9 mouse cellular contexts compared by ENCODE assay signal in the genomic region with DNA sequence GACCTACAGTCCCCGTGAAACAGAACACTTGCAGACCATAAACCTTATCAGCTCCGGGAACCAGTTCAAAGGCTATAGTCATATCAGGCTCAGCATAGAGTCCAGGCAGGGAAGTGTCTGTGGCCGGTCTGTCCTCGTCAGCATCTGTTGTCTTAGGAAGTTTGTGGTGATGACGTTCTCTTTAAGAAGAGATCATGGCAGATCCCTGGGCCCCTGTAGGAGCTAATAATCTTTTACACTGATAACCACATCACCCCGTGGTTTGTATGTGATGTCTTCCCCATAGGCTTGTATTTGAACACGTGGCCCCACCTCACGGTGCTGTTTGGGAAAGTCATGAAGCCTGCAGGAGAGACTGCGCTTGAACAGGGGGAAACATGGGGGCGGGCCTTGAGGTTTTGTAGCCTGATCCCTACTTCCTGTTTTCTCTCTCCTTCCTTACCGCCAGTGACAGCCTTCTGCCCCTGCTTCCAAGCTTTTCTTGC. TPM values are rescaled to one million over a fixed set of nuclear protein-coding genes. Genes with fewer than 3 reads are reported as not detected.
DNase-seq lines count a peak whose midpoint lies in the region; ATAC-seq and TF ChIP-seq lines count a peak whose summit lies in the region.
"Had no signal": no experiment of that assay in that cellular context is flagged by ENCODE, and none has a peak within 500 bp of the region (broad histone marks: within the 10 kb centered on the region; RNA-seq: fewer than 3 reads in every experiment).

No protein-coding gene starts in this region.

- H3K9me3 ChIP-seq in heart, embryonic 15.5 days (replicated peaks), result no peaks in the 10 kb centered on the region
- no peaks in the 10 kb centered on the region for H3K9me3 ChIP-seq in midbrain, embryonic 16.5 days (replicated peaks; ENCODE audit: control insufficient read depth, low read length, poor library complexity, severe bottlenecking)

- DNase-seq in spleen, adult 2 months (ENCODE audit: low read depth in 1 of 2, low spot score in 2 of 2), result no peak
- DNase-seq in spleen, postnatal 4 days (ENCODE audit: low spot score in 2 of 2), result no peak
- DNase-seq in lung, postnatal 36 days, result peak; percentile 70
- peak; percentile 74 for DNase-seq in yolk sac, embryonic 10.5 days (ENCODE audit: low spot score)
- DNase-seq in adrenal gland, adult 8-10 months, result no peak
- DNase-seq in cerebellum, postnatal 36 days, result no peak

- H3K36me3 ChIP-seq in spleen, adult 2 months (ENCODE audit: control insufficient read depth, insufficient read depth, low read length), result no peaks in the 10 kb centered on the region
- H3K36me3 ChIP-seq in heart, embryonic 15.5 days, result no peaks in the 10 kb centered on the region
- no peaks in the 10 kb centered on the region for H3K36me3 ChIP-seq in midbrain, embryonic 16.5 days (ENCODE audit: control insufficient read depth, insufficient read depth, low read length)

- no peak overlapping the region for H3K4me3 ChIP-seq in spleen, adult 2 months (ENCODE audit: extremely low read depth, insufficient read depth, insufficient read length)
- no peak overlapping the region for H3K4me3 ChIP-seq in heart, embryonic 15.5 days
- H3K4me3 ChIP-seq in midbrain, embryonic 16.5 days (ENCODE audit: low read depth, low read length), result no peak overlapping the region

- H3K4me2 ChIP-seq in heart, embryonic 15.5 days, result no peak overlapping the region
- no peak overlapping the region for H3K4me2 ChIP-seq in midbrain, embryonic 16.5 days (ENCODE audit: low read length)
- H3K4me2 ChIP-seq: hindbrain, embryonic 14.5 days had no signal

- peak overlapping the region; percentile 28; the same call in 1 of the 2 replicates for H3K27ac ChIP-seq in spleen, adult 2 months (ENCODE audit: insufficient read depth, low read length)
- peak overlapping the region; percentile 40 for H3K27ac ChIP-seq in heart, embryonic 15.5 days
- no peak overlapping the region for H3K27ac ChIP-seq in midbrain, embryonic 16.5 days (ENCODE audit: low read length)
- H3K27ac ChIP-seq: hindbrain, embryonic 14.5 days had no signal

- WGBS in spleen, adult 2 months, result 16% methylated on average over 11 of the region's 11 CpGs
- 29% methylated on average over 11 of the region's 11 CpGs for WGBS in heart, embryonic 15.5 days
- 88% methylated on average over 11 of the region's 11 CpGs for WGBS in midbrain, embryonic 16.5 days

- H3K9ac ChIP-seq in heart, embryonic 15.5 days, result no peak overlapping the region
- no peak overlapping the region for H3K9ac ChIP-seq in midbrain, embryonic 16.5 days (ENCODE audit: low read depth, low read length)
- H3K9ac ChIP-seq: hindbrain, embryonic 14.5 days had no signal

- peaks cover 17% of the 10 kb centered on the region; the same call in 1 of the 2 replicates for H3K4me1 ChIP-seq in spleen, adult 2 months (ENCODE audit: control insufficient read depth, insufficient read depth, insufficient read length)
- H3K4me1 ChIP-seq in heart, embryonic 15.5 days (replicated peaks), result peaks cover 25% of the 10 kb centered on the region
- H3K4me1 ChIP-seq in midbrain, embryonic 16.5 days (ENCODE audit: control insufficient read depth, insufficient read depth, low read length), result no peaks in the 10 kb centered on the region

- no peak for TF ChIP-seq CTCF in spleen, adult 2 months (IDR thresholded peaks at IDR 0.05; ENCODE audit: extremely low read depth, insufficient read depth, insufficient read length, insufficient replicate concordance)

- no peak for TF ChIP-seq POLR2A in spleen, adult 2 months (IDR thresholded peaks at IDR 0.05; ENCODE audit: low read depth, low read length)

- H3K27me3 ChIP-seq in spleen, adult 2 months (ENCODE audit: control insufficient read depth, insufficient read depth, low read length), result no peaks in the 10 kb centered on the region
- no peaks in the 10 kb centered on the region for H3K27me3 ChIP-seq in heart, embryonic 15.5 days
- H3K27me3 ChIP-seq in midbrain, embryonic 16.5 days (ENCODE audit: control insufficient read depth, insufficient read depth, low read depth, low read length), result no peaks in the 10 kb centered on the region

- no peak; the same call in 1 of the 2 replicates for ATAC-seq in heart, embryonic 15.5 days (replicated peaks; ENCODE audit: insufficient number of reproducible peaks, insufficient read depth, low FRiP score, low read depth)
- ATAC-seq in midbrain, embryonic 16.5 days, result no peak

RNA-seq across cellular contexts. Expression of gene Ccn2, which starts 40.1 kb away (rescaled TPM):
- polyA plus RNA-seq in spleen, adult 2 months (2012; rRNA removed), result 108 TPM in 2 replicates
- polyA plus RNA-seq in heart, embryonic 15.5 days (2015; fragmentation: Nextera tagmentation; extraction: Ambion mirVana), result 29.4 and 40.2 TPM in 2 replicates
- polyA plus RNA-seq in midbrain, embryonic 16.5 days (2015; fragmentation: Nextera tagmentation; extraction: Ambion mirVana), result 2.0 and 3.6 TPM in 2 replicates
- total RNA-seq in adrenal gland, adult 8-10 months (2022), result 100 to 1,000 TPM in 1 of 4 experiments, 10 to 100 TPM in 3; 82.1 to 126 (median 92.0) TPM

Comparison
In these comparisons a context has a peak if more than half of its experiments do, and no peak if none do; other contexts are left out.
1. DNase-seq: peak in lung, postnatal 36 days (single experiment) and yolk sac, embryonic 10.5 days (single experiment); none in spleen, adult 2 months (0 of 2), spleen, postnatal 4 days (0 of 2), adrenal gland, adult 8-10 months (single experiment) and cerebellum, postnatal 36 days (0 of 2).